Mouse (Mus musculus): ENCODE results near the gene Nudt1. TPM values are rescaled to one million over a fixed set of nuclear protein-coding genes. Genes with fewer than 3 reads are reported as not detected.

Gene Nudt1
- polyA plus RNA-seq, 1 experiment: 12.0 TPM

- DNase-seq (ENCODE audit: extremely low spot score in 1 of 2, low spot score in 1 of 2): no peak
These were observed 57.8 kb downstream of the Nudt1 start for GRCm38 (mm10) chr5:140379299-140379698.

- DNase-seq (ENCODE audit: extremely low spot score in 1 of 2, low spot score in 1 of 2): no peak
These were observed 59.7 kb downstream of the Nudt1 start for GRCm38 (mm10) chr5:140381156-140381555.

- DNase-seq (ENCODE audit: extremely low spot score in 1 of 2, low spot score in 1 of 2): no peak
These were observed 61.2 kb downstream of the Nudt1 start for GRCm38 (mm10) chr5:140382688-140383087.

- DNase-seq (ENCODE audit: extremely low spot score in 1 of 2, low spot score in 1 of 2): no peak
These were observed 62.1 kb downstream of the Nudt1 start for GRCm38 (mm10) chr5:140383559-140383958.

GRCm38 (mm10) chr5:140384462-140384861, 63.0 kb downstream of the Nudt1 start:
- no peak for DNase-seq (ENCODE audit: extremely low spot score in 1 of 2, low spot score in 1 of 2)

GRCm38 (mm10) chr5:140387236-140387635, 65.8 kb downstream of the Nudt1 start:
- no peak for DNase-seq (ENCODE audit: extremely low spot score in 1 of 2, low spot score in 1 of 2)

Other genes with a start within 250 kb of the Nudt1 start
- gene Mad1l1, start 104 bp upstream of the Nudt1 start, polyA plus RNA-seq (2012; rRNA removed): 16.4 and 17.9 TPM in 2 replicates
- gene Mrm2, start 10.2 kb downstream of the Nudt1 start, polyA plus RNA-seq (2012; rRNA removed): 12.3 and 13.7 TPM in 2 replicates
- 10.3 and 11.1 TPM in 2 replicates for gene Snx8, start 67.6 kb downstream of the Nudt1 start, polyA plus RNA-seq (2012; rRNA removed)
- gene Eif3b, start 97.7 kb downstream of the Nudt1 start, polyA plus RNA-seq (2012; rRNA removed): 75.0 and 75.3 TPM in 2 replicates
- gene Gm4869, start 124.0 kb downstream of the Nudt1 start, polyA plus RNA-seq (2012; rRNA removed): 0.06 and 0.15 TPM in 2 replicates
- gene Chst12, start 183.9 kb downstream of the Nudt1 start, polyA plus RNA-seq (2012; rRNA removed): 18.8 and 22.0 TPM in 2 replicates
- gene Grifin, start 243.4 kb downstream of the Nudt1 start, polyA plus RNA-seq (2012; rRNA removed): 0.21 and 0.34 TPM in 2 replicates